Mouse (Mus musculus) embryonic facial prominence, embryonic 11.5 days (tissue): Measurements from ENCODE around the gene Frmpd2. TPM values are rescaled to one million over a fixed set of nuclear protein-coding genes. Genes with fewer than 3 reads are reported as not detected.

Experiments used
- ATAC-seq: fragments of 200-750 bp; cut with Nextera tagmentation; replicated peaks from 2 replicates; pipeline ENCODE4 v1.8.0; 2017; ENCODE audit warnings: low read depth; ENCODE audit not compliant: insufficient number of reproducible peaks, low FRiP score, low TSS enrichment
- DNase-seq: peaks from one replicate; pipeline ENCODE4 v3.0.0-alpha.2; 2015; ENCODE audit warnings: low spot score
- H3K27ac ChIP-seq: fragments of 300-500 bp; sonication (generic); replicated peaks from 2 replicates; pipeline ENCODE4 v1.5.1; 2014; ENCODE audit warnings: mild to moderate bottlenecking, low read depth, low read length, control low read depth
- H3K27me3 ChIP-seq: fragments of 300-500 bp; sonication (generic); 2 replicates; pipeline ENCODE4 v1.6.1; 2014; ENCODE audit warnings: mild to moderate bottlenecking, low read length, moderate library complexity, mixed read lengths; ENCODE audit not compliant: control insufficient read depth, insufficient read depth
- H3K36me3 ChIP-seq: fragments of 300-500 bp; sonication (generic); replicated peaks from 2 replicates; pipeline ENCODE4 v1.6.1; 2014; ENCODE audit warnings: low read depth, mild to moderate bottlenecking, low read length, moderate library complexity, mixed read lengths; ENCODE audit not compliant: control insufficient read depth, insufficient read depth
- H3K4me1 ChIP-seq: fragments of 300-500 bp; sonication (generic); 2 replicates; pipeline ENCODE4 v1.6.1; 2014; ENCODE audit warnings: low read length, mixed read lengths; ENCODE audit not compliant: control insufficient read depth, insufficient read depth
- H3K4me2 ChIP-seq: fragments of 300-500 bp; sonication (generic); 2 replicates; pipeline ENCODE4 v1.6.1; 2014; ENCODE audit warnings: low read depth, mild to moderate bottlenecking, control low read depth, low read length, moderate library complexity
- H3K4me3 ChIP-seq: fragments of 300-500 bp; sonication (generic); 2 replicates; pipeline ENCODE4 v1.5.1; 2014; ENCODE audit warnings: low read depth, low read length, control low read depth
- H3K9ac ChIP-seq: fragments of 300-500 bp; sonication (generic); replicated peaks from 2 replicates; pipeline ENCODE4 v1.6.1; 2014; ENCODE audit warnings: mild to moderate bottlenecking, control low read depth, low read length
- H3K9me3 ChIP-seq: fragments of 300-500 bp; sonication (generic); replicated peaks from 2 replicates; pipeline ENCODE4 v1.6.1; 2016; ENCODE audit warnings: mild to moderate bottlenecking, low read length, inconsistent platforms, mixed read lengths; ENCODE audit not compliant: control insufficient read depth
- WGBS: fragments of 180-500 bp; shearing (Covaris S2); extraction: QIAGEN DNeasy Blood & Tissue Kit; methylation state at CpG from one replicate; pipeline ENCODE4 v1.1.7; 2014; 5-methylcytosine and 5-hydroxymethylcytosine counted together
- polyA plus RNA-seq: library from polyadenylated mRNA; unstranded; fragments of >200 nt; fragmentation: Nextera tagmentation; extraction: Ambion mirVana; gene quantifications from 2 replicates; pipeline ENCODE4 v1.2.1, GENCODE M21; 2014

Gene Frmpd2
- polyA plus RNA-seq, 1 experiment from 2014 or later: 0.04 TPM

GRCm38 (mm10) chr14:33487805-33488550, 16.5 kb downstream of the Frmpd2 start:
- H3K4me2 ChIP-seq: no peak overlapping the region
- H3K4me1 ChIP-seq: no peaks in the 10 kb centered on the region
- no peaks in the 10 kb centered on the region for H3K27me3 ChIP-seq
- H3K36me3 ChIP-seq: no peaks in the 10 kb centered on the region
- WGBS: 69% methylated on average over 15 of the region's 15 CpGs
- ATAC-seq: no peak
- no peaks in the 10 kb centered on the region for H3K9me3 ChIP-seq
- DNase-seq: no peak
- H3K27ac ChIP-seq: no peak overlapping the region
- H3K4me3 ChIP-seq: no peak overlapping the region
- H3K9ac ChIP-seq: no peak overlapping the region

DNA sequence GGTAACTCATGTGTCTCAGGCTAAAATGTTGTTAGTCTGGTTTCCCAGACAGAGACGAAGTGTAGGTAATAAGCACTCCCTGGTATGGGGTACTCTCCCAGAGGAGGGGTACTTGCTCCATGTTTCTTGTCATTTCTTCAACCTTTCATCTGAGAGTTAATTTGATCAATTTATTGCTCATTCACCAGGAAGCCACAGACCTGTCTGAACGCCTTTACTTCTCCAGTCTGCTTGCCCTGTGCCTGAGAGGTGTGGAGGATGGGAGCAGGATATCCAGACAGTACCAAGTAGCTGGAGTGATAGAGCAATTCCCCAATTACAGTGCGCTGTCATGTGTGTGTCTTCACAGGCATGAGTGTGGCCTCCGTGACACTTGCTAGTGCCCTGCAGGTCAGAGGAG, 23.7 kb downstream of the Frmpd2 start:
- WGBS: 61% methylated on average over 4 of the region's 4 CpGs
- Histone ChIP-seq H3K27ac (no peak overlapping the region), H3K4me3 (no peak overlapping the region), H3K36me3 (no peaks in the 10 kb centered on the region), H3K4me2 (no peak overlapping the region), H3K9ac (no peak overlapping the region), H3K4me1 (no peaks in the 10 kb centered on the region), H3K27me3 (no peaks in the 10 kb centered on the region), H3K9me3 (no peaks in the 10 kb centered on the region)
- no peak for DNase-seq
- no peak for ATAC-seq

DNA sequence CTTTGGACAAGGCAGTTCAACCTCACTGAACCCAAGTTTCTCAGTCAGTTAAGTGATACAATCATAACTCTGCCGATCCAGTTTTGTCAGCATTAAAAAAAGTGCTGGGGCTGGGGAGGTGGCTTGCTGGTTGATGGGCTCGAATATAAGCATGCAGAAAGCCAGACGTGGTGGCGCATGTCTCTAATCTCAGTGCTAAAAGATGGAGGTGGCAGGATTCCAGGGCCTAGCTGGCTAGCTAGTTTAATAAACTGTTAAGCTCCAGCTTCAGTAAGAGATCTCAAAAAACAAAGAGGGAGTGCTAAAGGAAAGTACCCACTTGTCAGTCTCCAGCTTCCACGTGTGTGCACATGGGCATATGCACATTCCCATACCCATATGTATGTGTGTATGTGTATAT, 25.9 kb downstream of the Frmpd2 start:
- WGBS: 79% methylated on average over 5 of the region's 5 CpGs
- H3K4me1 ChIP-seq: no peaks in the 10 kb centered on the region
- no peak overlapping the region for H3K4me3 ChIP-seq

GRCm38 (mm10) chr14:33498849-33499248, 27.4 kb downstream of the Frmpd2 start:
- ATAC-seq (no peak), DNase-seq (no peak)
- H3K4me2 ChIP-seq: no peak overlapping the region
- H3K36me3 ChIP-seq: no peaks in the 10 kb centered on the region
- no peaks in the 10 kb centered on the region for H3K9me3 ChIP-seq
- no peak overlapping the region for H3K27ac ChIP-seq
- no peaks in the 10 kb centered on the region for H3K27me3 ChIP-seq
- H3K9ac ChIP-seq: no peak overlapping the region
- no peaks in the 10 kb centered on the region for H3K4me1 ChIP-seq
- WGBS: 63% methylated on average over 3 of the region's 3 CpGs
- H3K4me3 ChIP-seq: no peak overlapping the region

More for the DNA sequence above, 25.9 kb downstream of the Frmpd2 start:
- Histone ChIP-seq H3K9me3 (no peaks in the 10 kb centered on the region), H3K36me3 (no peaks in the 10 kb centered on the region), H3K9ac (no peak overlapping the region), H3K27ac (no peak overlapping the region), H3K27me3 (no peaks in the 10 kb centered on the region), H3K4me2 (no peak overlapping the region)
- ATAC-seq (no peak), DNase-seq (no peak)

DNA sequence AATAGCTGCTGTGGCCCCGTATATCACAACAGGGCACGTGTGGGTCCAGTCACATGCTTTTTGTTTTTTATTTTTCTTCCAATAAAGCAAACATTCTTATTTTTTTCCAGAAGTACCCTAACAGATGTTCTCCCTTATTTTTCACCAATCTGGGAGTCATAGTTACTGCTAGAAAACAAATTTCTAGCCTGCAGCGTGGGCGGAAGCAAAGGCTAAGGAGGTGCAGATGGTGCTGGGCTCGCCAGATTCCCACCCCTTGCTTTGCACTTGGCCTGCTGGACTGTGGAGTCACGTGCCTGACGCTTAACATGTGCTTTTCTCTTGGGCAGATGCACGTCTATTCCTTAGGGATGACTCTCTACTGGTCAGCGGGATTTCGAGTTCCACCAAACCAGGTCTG, 29.1 kb downstream of the Frmpd2 start:
- no peak overlapping the region for H3K27ac ChIP-seq
- peak; percentile 48 for DNase-seq
- H3K9me3 ChIP-seq: no peaks in the 10 kb centered on the region
- no peak overlapping the region for H3K4me2 ChIP-seq
- no peak overlapping the region for H3K9ac ChIP-seq
- no peaks in the 10 kb centered on the region for H3K27me3 ChIP-seq
- no peak overlapping the region for H3K4me3 ChIP-seq
- H3K4me1 ChIP-seq: no peaks in the 10 kb centered on the region
- H3K36me3 ChIP-seq: no peaks in the 10 kb centered on the region
- 67% methylated on average over 10 of the region's 10 CpGs for WGBS
- ATAC-seq: no peak

- no peaks in the 10 kb centered on the region for H3K27me3 ChIP-seq
- H3K4me2 ChIP-seq: no peak overlapping the region
- DNase-seq (no peak), ATAC-seq (no peak)
- H3K9me3 ChIP-seq: no peaks in the 10 kb centered on the region
- H3K4me1 ChIP-seq: no peaks in the 10 kb centered on the region
- no peak overlapping the region for H3K27ac ChIP-seq
- 84% methylated on average over 9 of the region's 9 CpGs for WGBS
- no peaks in the 10 kb centered on the region for H3K36me3 ChIP-seq
- no peak overlapping the region for H3K4me3 ChIP-seq
- H3K9ac ChIP-seq: no peak overlapping the region
These were observed 31.8 kb downstream of the Frmpd2 start for GRCm38 (mm10) chr14:33503311-33503710.

DNA sequence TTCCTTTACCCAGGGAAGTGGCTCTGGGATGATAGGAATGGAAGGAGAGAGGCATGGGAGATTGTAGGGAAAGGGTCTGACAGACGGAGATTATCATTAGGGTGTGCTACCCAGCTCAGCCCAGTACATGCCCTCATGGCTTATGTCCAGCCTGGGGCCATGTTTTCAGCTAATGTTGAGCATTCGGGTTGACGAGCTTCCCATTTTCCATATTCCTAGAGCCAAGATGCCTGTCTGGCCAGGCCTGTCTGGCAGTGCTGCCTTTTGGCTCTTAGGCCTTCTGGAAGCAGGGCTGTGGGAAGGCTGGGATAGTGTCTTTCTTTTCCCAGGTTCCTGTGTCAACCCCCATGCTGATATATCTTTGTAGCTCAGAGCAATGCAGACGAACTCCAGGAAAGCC, 35.2 kb downstream of the Frmpd2 start:
- 71% methylated on average over 4 of the region's 4 CpGs for WGBS
- ATAC-seq: no peak
- Histone ChIP-seq H3K9me3 (no peaks in the 10 kb centered on the region), H3K27ac (no peak overlapping the region), H3K36me3 (no peaks in the 10 kb centered on the region), H3K4me1 (no peaks in the 10 kb centered on the region), H3K4me3 (no peak overlapping the region), H3K4me2 (no peak overlapping the region), H3K27me3 (no peaks in the 10 kb centered on the region), H3K9ac (no peak overlapping the region)
- DNase-seq: no peak

DNA sequence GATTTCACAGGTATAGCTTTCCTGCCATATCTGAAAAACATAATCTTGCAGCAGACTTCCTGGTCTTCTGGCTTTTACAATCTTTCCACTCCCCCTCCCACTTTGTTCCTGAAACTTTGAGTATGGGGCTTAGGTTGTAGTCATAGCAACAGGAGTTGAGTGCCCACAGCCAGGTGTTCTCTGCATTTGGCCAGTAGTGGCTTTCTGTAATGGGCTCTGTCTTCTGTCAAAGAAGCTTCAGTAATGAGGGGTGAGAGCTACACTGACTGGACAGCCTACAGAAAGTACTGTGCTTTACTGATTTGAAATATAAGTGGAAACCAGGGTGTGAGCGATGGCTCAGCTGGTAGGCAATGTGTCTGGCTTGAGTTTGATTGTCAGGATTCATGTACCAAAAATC, 37.2 kb downstream of the Frmpd2 start:
- no peaks in the 10 kb centered on the region for H3K27me3 ChIP-seq
- ATAC-seq: no peak
- no peaks in the 10 kb centered on the region for H3K36me3 ChIP-seq
- H3K4me3 ChIP-seq: no peak overlapping the region
- 90% methylated on average over 1 of the region's 1 CpGs for WGBS
- H3K9me3 ChIP-seq: no peaks in the 10 kb centered on the region
- peak; percentile 41 for DNase-seq
- no peak overlapping the region for H3K9ac ChIP-seq
- no peaks in the 10 kb centered on the region for H3K4me1 ChIP-seq
- no peak overlapping the region for H3K4me2 ChIP-seq
- H3K27ac ChIP-seq: no peak overlapping the region
